Mouse (Mus musculus): ENCODE measurements around the gene Pde10a. TPM values are rescaled to one million over a fixed set of nuclear protein-coding genes. Genes with fewer than 3 reads are reported as not detected.
A peak's percentile ranks its signal among the peaks of the same experiment; 100 is the strongest.

The Pde10a gene
- polyA plus RNA-seq, 1 experiment from 2014 or later, result 24.5 TPM

DNA sequence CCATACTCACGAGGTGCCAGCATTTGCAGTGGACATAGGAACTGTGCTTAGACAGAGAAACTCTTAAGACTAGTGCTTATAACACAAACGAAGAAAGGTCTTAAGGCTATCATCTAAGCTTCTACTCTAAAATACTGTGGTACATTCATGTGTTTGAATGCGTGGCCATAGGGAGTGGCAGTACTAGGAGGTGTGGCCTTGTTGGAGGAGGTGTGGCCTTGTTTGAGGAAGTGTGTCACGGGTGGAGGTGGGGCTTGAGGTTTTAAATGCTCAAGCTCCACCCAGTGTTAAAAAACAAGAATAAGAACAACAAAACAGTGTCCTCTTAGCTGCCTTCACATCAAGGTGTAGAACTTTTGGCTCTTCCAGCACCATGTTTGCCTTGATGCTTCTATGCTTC is 31.7 kb upstream of the Pde10a start:
- no peaks in the 10 kb centered on the region for H3K4me1 ChIP-seq (replicated peaks; ENCODE audit: control insufficient read depth, insufficient read depth, low read length)
- H3K27ac ChIP-seq (ENCODE audit: low read length), result no peak overlapping the region
- WGBS, result 88% methylated on average over 4 of the region's 4 CpGs
- ATAC-seq, result no peak
- H3K4me2 ChIP-seq (ENCODE audit: low read length), result no peak overlapping the region
- no peaks in the 10 kb centered on the region for H3K27me3 ChIP-seq (replicated peaks; ENCODE audit: control insufficient read depth, insufficient read depth, low read length)
- no peaks in the 10 kb centered on the region for H3K36me3 ChIP-seq (ENCODE audit: control insufficient read depth, insufficient read depth)
- no peak overlapping the region for H3K4me3 ChIP-seq (replicated peaks; ENCODE audit: low read length)
- no peak overlapping the region for H3K9ac ChIP-seq (replicated peaks; ENCODE audit: low read depth, low read length)
- no peaks in the 10 kb centered on the region for H3K9me3 ChIP-seq (ENCODE audit: control insufficient read depth, low read length)

DNA sequence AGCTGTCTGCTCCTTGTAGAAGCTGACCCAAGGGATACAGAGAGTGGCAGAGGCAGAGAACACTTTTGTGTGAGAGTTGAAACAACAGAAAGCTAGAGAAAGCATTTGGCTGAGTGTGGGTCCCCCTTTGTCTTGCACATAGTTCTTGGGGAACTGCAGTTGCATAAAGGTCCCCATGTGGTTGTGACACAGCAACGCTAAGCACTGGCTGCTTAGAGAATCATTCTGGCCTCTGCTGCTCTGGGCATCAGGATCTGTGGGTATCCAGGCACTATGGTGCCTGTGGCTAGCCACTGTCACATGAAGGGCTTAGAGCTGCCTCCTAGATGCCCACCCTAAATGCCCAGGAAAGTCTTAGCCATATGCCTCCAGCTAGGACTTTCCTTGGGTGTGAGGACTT is 27.0 kb upstream of the Pde10a start:
- no peaks in the 10 kb centered on the region for H3K27me3 ChIP-seq (replicated peaks; ENCODE audit: control insufficient read depth, insufficient read depth, low read length)
- no peak for ATAC-seq
- no peak overlapping the region for H3K4me2 ChIP-seq (ENCODE audit: low read length)
- H3K4me3 ChIP-seq (replicated peaks; ENCODE audit: low read length), result no peak overlapping the region
- no peaks in the 10 kb centered on the region for H3K36me3 ChIP-seq (ENCODE audit: control insufficient read depth, insufficient read depth)
- no peak overlapping the region for H3K9ac ChIP-seq (replicated peaks; ENCODE audit: low read depth, low read length)
- no peaks in the 10 kb centered on the region for H3K4me1 ChIP-seq (replicated peaks; ENCODE audit: control insufficient read depth, insufficient read depth, low read length)
- no peak overlapping the region for H3K27ac ChIP-seq (ENCODE audit: low read length)
- WGBS, result 83% methylated on average over 1 of the region's 1 CpGs
- no peaks in the 10 kb centered on the region for H3K9me3 ChIP-seq (ENCODE audit: control insufficient read depth, low read length)

DNA sequence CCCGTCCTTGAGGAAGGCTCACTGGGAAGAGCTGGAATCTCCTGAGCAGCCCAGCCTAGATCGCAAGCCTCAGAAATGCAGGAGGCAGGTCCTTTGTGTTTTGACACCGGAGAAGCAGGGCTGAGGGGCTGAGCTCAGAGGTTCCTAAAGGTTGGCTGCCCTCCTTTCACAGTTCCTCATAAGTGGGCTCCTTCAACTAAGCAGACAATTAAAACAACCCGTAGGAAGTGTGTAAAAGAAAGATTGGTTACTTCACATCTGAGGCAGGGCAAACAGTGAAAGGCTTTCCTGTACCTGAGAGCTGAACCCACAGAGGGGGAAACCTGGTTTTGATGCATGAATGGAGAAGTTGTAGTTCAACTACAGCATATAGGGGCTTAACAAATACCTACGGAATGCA is 26.5 kb upstream of the Pde10a start:
- H3K27me3 ChIP-seq (replicated peaks; ENCODE audit: control insufficient read depth, insufficient read depth, low read length), result no peaks in the 10 kb centered on the region
- no peaks in the 10 kb centered on the region for H3K4me1 ChIP-seq (replicated peaks; ENCODE audit: control insufficient read depth, insufficient read depth, low read length)
- H3K9me3 ChIP-seq (ENCODE audit: control insufficient read depth, low read length), result no peaks in the 10 kb centered on the region
- WGBS, result 44% methylated on average over 5 of the region's 5 CpGs
- no peak for ATAC-seq
- H3K9ac ChIP-seq (replicated peaks; ENCODE audit: low read depth, low read length), result no peak overlapping the region
- no peak overlapping the region for H3K4me2 ChIP-seq (ENCODE audit: low read length)
- H3K27ac ChIP-seq (ENCODE audit: low read length), result no peak overlapping the region
- no peak overlapping the region for H3K4me3 ChIP-seq (replicated peaks; ENCODE audit: low read length)
- no peaks in the 10 kb centered on the region for H3K36me3 ChIP-seq (ENCODE audit: control insufficient read depth, insufficient read depth)

DNA sequence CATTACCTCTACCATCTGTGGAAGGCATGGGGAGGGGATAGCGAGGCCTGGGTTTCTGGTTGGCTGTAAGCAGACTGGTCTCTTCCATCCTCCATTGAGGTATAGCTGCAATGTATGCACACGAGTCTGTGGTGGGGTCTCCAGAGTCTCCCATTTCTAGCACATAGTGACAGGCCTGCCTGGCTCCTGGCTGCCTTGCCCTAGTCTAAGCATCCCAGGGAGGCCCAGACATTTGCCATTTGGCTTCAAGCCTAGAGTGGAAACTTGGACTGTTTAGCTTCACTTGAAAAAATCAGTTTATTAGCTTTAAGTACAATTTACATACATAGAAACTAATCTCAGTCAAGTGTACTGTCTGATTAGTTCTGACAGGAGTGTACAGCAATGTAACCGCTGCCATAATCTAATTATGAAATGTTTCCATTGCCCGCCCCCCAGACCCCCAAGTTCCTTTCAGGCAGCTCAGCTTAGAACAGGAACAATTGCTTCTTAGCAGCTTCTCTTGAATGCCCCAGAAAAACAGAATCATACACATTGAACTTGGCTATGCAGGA is 25.5 kb upstream of the Pde10a start:
- Histone ChIP-seq H3K27me3 (replicated peaks; ENCODE audit: control insufficient read depth, insufficient read depth, low read length) (no peaks in the 10 kb centered on the region), H3K36me3 (ENCODE audit: control insufficient read depth, insufficient read depth) (no peaks in the 10 kb centered on the region), H3K4me1 (replicated peaks; ENCODE audit: control insufficient read depth, insufficient read depth, low read length) (no peaks in the 10 kb centered on the region), H3K9ac (replicated peaks; ENCODE audit: low read depth, low read length) (no peak overlapping the region), H3K27ac (ENCODE audit: low read length) (no peak overlapping the region), H3K4me3 (replicated peaks; ENCODE audit: low read length) (no peak overlapping the region), H3K9me3 (ENCODE audit: control insufficient read depth, low read length) (no peaks in the 10 kb centered on the region), H3K4me2 (ENCODE audit: low read length) (no peak overlapping the region)
- 78% methylated on average over 4 of the region's 4 CpGs for WGBS
- ATAC-seq, result no peak

DNA sequence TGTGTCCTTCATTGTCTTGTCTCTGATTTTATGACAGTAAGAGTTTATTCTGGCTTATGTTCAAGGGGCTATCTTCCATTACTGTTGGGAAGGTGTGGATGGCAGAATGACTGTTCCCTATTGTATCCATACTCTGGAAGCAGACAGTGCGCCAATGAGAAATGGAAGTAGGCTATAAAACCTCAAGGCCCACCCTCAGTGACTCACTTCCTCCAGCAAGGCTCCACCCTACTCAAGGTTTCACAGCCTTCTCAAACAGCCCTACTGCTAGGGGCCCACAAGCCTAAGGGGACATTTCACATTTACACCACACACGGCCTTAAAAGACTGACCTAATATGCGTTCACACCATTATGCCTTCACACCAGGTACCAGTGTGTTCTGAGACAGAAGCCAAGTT is 20.8 kb upstream of the Pde10a start:
- Histone ChIP-seq H3K27ac (ENCODE audit: low read length) (no peak overlapping the region), H3K9me3 (ENCODE audit: control insufficient read depth, low read length) (no peaks in the 10 kb centered on the region), H3K4me1 (replicated peaks; ENCODE audit: control insufficient read depth, insufficient read depth, low read length) (peaks cover 22% of the 10 kb centered on the region), H3K36me3 (ENCODE audit: control insufficient read depth, insufficient read depth) (no peaks in the 10 kb centered on the region), H3K27me3 (replicated peaks; ENCODE audit: control insufficient read depth, insufficient read depth, low read length) (no peaks in the 10 kb centered on the region), H3K4me3 (replicated peaks; ENCODE audit: low read length) (no peak overlapping the region), H3K9ac (replicated peaks; ENCODE audit: low read depth, low read length) (no peak overlapping the region), H3K4me2 (ENCODE audit: low read length) (no peak overlapping the region)
- WGBS, result 91% methylated on average over 3 of the region's 3 CpGs
- ATAC-seq, result no peak

DNA sequence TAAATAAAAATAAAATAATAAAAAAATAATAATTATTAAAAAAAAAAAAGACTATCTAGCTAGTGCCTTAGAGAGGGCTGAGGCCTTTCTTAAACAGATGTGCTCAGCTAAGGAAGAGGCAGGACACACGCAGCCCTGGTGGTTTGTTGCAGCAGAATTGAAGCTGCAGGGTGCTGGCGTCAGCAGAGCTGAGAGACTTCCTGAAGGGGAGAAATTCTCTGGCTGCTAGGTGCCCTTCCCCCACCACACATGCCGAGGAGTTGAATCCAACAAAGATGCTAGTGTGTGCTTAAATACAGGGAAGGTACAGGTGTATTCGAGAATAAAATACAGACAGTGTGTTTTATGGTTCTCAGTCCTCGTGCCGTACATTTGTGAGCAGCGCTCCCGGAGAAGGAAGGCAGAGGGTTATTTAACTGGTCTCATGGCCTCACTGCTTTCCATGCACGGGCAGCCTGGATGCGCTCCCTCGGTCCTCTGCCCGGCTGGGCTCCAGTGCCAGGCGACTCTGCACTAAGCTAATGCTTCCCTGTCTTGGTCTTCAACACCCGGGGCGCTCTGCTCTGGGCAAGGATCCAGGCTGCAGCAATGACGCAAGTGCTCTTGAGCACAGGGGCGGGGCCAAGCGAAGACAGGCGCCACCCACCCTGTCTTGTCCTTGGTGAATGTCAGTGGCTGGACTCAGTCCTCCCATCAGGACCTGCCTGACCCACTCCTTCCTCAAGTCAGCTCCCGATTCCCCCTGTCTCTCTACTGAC is 19.3 kb upstream of the Pde10a start:
- Histone ChIP-seq H3K9ac (replicated peaks; ENCODE audit: low read depth, low read length) (peak overlapping the region; percentile 63), H3K36me3 (ENCODE audit: control insufficient read depth, insufficient read depth) (no peaks in the 10 kb centered on the region), H3K27ac (ENCODE audit: low read length) (peak overlapping the region; percentile 86), H3K4me2 (ENCODE audit: low read length) (peak overlapping the region; percentile 66), H3K27me3 (replicated peaks; ENCODE audit: control insufficient read depth, insufficient read depth, low read length) (no peaks in the 10 kb centered on the region), H3K9me3 (ENCODE audit: control insufficient read depth, low read length) (no peaks in the 10 kb centered on the region), H3K4me3 (replicated peaks; ENCODE audit: low read length) (peak overlapping the region; percentile 46), H3K4me1 (replicated peaks; ENCODE audit: control insufficient read depth, insufficient read depth, low read length) (peaks cover 22% of the 10 kb centered on the region)
- ATAC-seq, result peak; percentile 74
- WGBS, result under 1% methylated on average over 20 of the region's 20 CpGs

DNA sequence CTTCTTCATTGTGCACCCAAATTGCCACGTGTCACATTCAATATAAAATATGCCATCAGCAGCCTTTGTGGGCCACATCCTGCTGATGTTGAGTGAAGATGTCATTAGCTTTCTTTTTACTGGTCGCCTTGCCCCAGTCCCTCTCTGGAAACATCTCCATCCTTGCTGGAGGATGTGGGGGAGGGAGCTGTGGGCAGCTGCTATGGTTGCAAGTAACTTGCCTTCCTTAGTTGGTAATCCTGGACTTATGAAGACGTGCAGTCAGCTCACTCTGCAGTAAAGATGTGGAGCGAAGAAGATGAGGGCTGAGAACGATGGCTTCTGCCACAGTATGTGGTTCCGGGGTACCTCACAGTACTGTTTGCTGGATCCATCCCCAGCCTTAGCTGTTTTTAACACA is 18.4 kb upstream of the Pde10a start:
- no peak overlapping the region for H3K9ac ChIP-seq (replicated peaks; ENCODE audit: low read depth, low read length)
- H3K9me3 ChIP-seq (ENCODE audit: control insufficient read depth, low read length), result no peaks in the 10 kb centered on the region
- H3K4me1 ChIP-seq (replicated peaks; ENCODE audit: control insufficient read depth, insufficient read depth, low read length), result peaks cover 22% of the 10 kb centered on the region
- no peak overlapping the region for H3K27ac ChIP-seq (ENCODE audit: low read length)
- H3K4me2 ChIP-seq (ENCODE audit: low read length), result no peak overlapping the region
- ATAC-seq, result no peak
- H3K4me3 ChIP-seq (replicated peaks; ENCODE audit: low read length), result no peak overlapping the region
- H3K36me3 ChIP-seq (ENCODE audit: control insufficient read depth, insufficient read depth), result no peaks in the 10 kb centered on the region
- no peaks in the 10 kb centered on the region for H3K27me3 ChIP-seq (replicated peaks; ENCODE audit: control insufficient read depth, insufficient read depth, low read length)
- 52% methylated on average over 6 of the region's 6 CpGs for WGBS

DNA sequence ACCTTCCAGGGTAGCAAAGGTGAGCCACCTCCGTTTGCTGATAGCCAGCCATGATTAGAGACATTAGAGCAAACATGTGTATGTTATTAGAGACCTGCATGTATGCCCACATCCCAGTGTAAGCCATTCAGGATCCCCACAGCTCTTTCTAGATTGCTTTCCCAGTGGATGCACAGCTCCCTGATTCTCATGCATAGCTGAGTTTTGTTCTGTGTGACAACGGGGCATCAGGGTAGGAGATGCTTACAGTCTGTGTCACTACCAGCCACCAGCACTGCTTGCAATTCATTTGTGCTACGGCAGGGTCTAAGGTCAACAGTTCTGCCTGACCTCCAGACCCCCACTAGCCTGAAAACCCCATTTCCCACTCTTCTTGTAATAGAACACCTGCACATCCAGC is 17.5 kb upstream of the Pde10a start:
- Histone ChIP-seq H3K9me3 (ENCODE audit: control insufficient read depth, low read length) (no peaks in the 10 kb centered on the region), H3K4me3 (replicated peaks; ENCODE audit: low read length) (peak overlapping the region; percentile 29), H3K36me3 (ENCODE audit: control insufficient read depth, insufficient read depth) (no peaks in the 10 kb centered on the region), H3K4me2 (ENCODE audit: low read length) (peak overlapping the region; percentile 53), H3K9ac (replicated peaks; ENCODE audit: low read depth, low read length) (no peak overlapping the region), H3K4me1 (replicated peaks; ENCODE audit: control insufficient read depth, insufficient read depth, low read length) (peaks cover 22% of the 10 kb centered on the region), H3K27ac (ENCODE audit: low read length) (peak overlapping the region; percentile 56), H3K27me3 (replicated peaks; ENCODE audit: control insufficient read depth, insufficient read depth, low read length) (no peaks in the 10 kb centered on the region)
- ATAC-seq, result no peak
- 5% methylated on average over 3 of the region's 3 CpGs for WGBS

DNA sequence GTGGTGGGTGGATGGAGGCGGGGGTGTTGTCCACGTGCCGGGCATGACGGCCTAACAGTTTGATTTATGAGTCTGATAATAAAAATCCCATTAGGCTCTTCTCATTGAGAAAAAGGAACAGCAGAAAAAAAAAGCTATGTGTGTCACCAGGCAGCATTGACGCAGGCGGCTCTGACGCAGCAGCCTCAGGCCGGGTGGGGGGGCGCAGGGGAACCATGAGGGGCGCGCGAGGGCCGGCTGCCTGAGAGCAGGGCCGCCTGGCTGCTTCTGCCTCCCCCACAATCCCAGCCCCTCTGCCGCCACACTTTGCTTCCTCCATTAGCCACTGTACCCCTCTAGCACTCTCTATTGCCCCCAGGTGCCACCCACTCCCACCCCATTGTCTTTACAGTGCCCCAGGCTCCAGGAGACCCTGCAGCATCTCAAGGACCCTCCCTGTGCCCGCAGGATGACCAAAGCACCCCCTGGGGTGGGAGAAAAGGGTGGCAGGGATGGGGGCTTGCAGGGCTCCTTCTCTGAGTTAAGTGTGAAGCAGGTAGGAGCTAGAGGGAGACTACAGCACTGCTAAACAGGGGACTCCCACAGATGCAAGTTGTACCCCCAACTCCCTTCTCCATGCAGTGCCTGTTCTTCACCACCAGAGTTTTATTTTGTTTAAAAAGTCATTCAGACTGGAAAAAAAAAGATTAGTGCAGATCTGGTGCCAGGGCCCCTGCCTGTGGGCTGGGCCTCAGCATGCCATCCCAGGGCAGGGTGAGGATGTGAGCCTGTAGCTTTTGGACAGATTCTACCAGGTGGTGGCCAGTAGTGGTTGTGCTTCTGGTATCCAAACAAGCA is 16.6 kb upstream of the Pde10a start:
- Histone ChIP-seq H3K27ac (ENCODE audit: low read length) (peak overlapping the region; percentile 56), H3K9ac (replicated peaks; ENCODE audit: low read depth, low read length) (peak overlapping the region; percentile 24; the same call in 1 of the 2 replicates), H3K4me2 (ENCODE audit: low read length) (peak overlapping the region; percentile 53), H3K4me1 (replicated peaks; ENCODE audit: control insufficient read depth, insufficient read depth, low read length) (peaks cover 22% of the 10 kb centered on the region), H3K27me3 (replicated peaks; ENCODE audit: control insufficient read depth, insufficient read depth, low read length) (no peaks in the 10 kb centered on the region), H3K9me3 (ENCODE audit: control insufficient read depth, low read length) (no peaks in the 10 kb centered on the region), H3K36me3 (ENCODE audit: control insufficient read depth, insufficient read depth) (no peaks in the 10 kb centered on the region), H3K4me3 (replicated peaks; ENCODE audit: low read length) (peak overlapping the region; percentile 29)
- WGBS, result under 1% methylated on average over 16 of the region's 16 CpGs
- ATAC-seq, result peak; percentile 94
